ENCODE assay signal across 10 mouse cellular contexts in the genomic region with DNA sequence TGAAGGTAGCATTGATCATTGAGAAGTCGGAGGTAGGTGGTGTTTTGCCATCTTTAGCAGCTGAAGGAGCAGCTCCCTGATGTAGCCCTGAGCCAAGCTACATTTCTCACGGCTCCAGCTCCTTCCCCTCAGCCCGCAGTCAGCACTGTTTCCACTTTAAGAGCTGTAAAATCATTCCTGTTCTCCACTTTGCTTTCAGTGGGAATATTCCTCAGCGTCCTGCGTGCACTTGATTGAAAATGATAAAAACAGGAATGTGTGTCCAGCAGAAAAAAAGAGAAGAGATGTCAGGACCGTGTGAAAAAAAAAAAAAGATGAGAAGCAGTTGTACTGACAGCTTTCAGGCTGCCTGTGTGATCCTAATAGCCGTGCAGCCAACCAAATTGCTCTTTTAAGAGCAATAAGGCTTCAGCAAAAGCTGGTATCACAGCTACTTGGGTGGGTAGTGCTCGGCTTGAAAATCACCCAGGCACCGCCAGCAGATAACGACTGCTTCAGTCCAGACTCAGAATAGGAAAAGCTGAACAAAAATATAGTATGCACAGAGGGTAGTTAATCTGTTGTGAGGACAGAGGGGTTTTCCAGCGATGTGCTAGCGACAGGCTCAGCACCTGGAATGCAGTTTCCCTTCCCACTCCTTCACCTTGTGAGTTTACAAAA.
A peak's percentile ranks its signal among the peaks of the same experiment; 100 is the strongest.
DNase-seq lines count a peak whose midpoint lies in the region; ATAC-seq lines count a peak whose summit lies in the region.
"Had no signal": no experiment of that assay in that cellular context is flagged by ENCODE, and none has a peak within 500 bp of the region (broad histone marks: within the 10 kb centered on the region; RNA-seq: fewer than 3 reads in every experiment).

No protein-coding gene starts in this region.

- no peak for DNase-seq in heart, postnatal 10 days
- peak; percentile 39 for DNase-seq in embryo, embryonic 10.5 days (ENCODE audit: low spot score)
- DNase-seq in forelimb bud, embryonic 11.5 days (ENCODE audit: low read depth, low spot score): peak; percentile 12
- peak; percentile 73 for DNase-seq in midbrain, embryonic 14.5 days
- no peak for DNase-seq in kidney, postnatal 14 days
- DNase-seq in adrenal gland, adult (ENCODE audit: inconsistent age in 2 of 2, low spot score in 1 of 2): no peak

- peak overlapping the region; percentile 41 for H3K4me3 ChIP-seq in heart, embryonic 16.5 days (ENCODE audit: low read length)
- peak overlapping the region; percentile 33 for H3K4me3 ChIP-seq in midbrain, embryonic 14.5 days (replicated peaks; ENCODE audit: low read depth, low read length)
- H3K4me3 ChIP-seq: erythroblast, embryonic 14.5 days had no signal

- H3K4me1 ChIP-seq in heart, embryonic 16.5 days (ENCODE audit: control insufficient read depth, insufficient read depth, low read length): peaks cover 3% of the 10 kb centered on the region; the same call in 1 of the 2 replicates
- peaks cover 16% of the 10 kb centered on the region for H3K4me1 ChIP-seq in midbrain, embryonic 14.5 days (ENCODE audit: control insufficient read depth, insufficient read depth, low read length)

- H3K9ac ChIP-seq in heart, embryonic 16.5 days (ENCODE audit: low read length): no peak overlapping the region
- peak overlapping the region; percentile 42 for H3K9ac ChIP-seq in midbrain, embryonic 14.5 days (replicated peaks; ENCODE audit: low read length)

- H3K9me3 ChIP-seq in heart, embryonic 16.5 days (replicated peaks; ENCODE audit: control insufficient read depth, low read length): no peaks in the 10 kb centered on the region
- H3K9me3 ChIP-seq in midbrain, embryonic 14.5 days (ENCODE audit: control insufficient read depth, low read length): no peaks in the 10 kb centered on the region
- H3K9me3 ChIP-seq: G1E had no signal

- ATAC-seq in heart, embryonic 16.5 days (replicated peaks; ENCODE audit: extremely low read depth, insufficient read depth, low FRiP score): no peak
- peak; percentile 43; the same call in 1 of the 2 replicates for ATAC-seq in midbrain, embryonic 14.5 days (ENCODE audit: low FRiP score, low TSS enrichment)
- ATAC-seq in CD4-positive, CD25-positive, alpha-beta regulatory T cell, adult 4 months: no peak

- no peaks in the 10 kb centered on the region for H3K36me3 ChIP-seq in heart, embryonic 16.5 days (ENCODE audit: control insufficient read depth, insufficient read depth)
- no peaks in the 10 kb centered on the region for H3K36me3 ChIP-seq in midbrain, embryonic 14.5 days (ENCODE audit: control insufficient read depth, insufficient read depth, low read length)
- H3K36me3 ChIP-seq: G1E had no signal

- H3K27me3 ChIP-seq in heart, embryonic 16.5 days (ENCODE audit: control insufficient read depth, insufficient read depth, low read length): no peaks in the 10 kb centered on the region
- 0 out of 2 replicates have a peak, but pooled peaks cover 3% of the 10 kb centered on the region for H3K27me3 ChIP-seq in midbrain, embryonic 14.5 days (ENCODE audit: control insufficient read depth, insufficient read depth, low read length)

- no peak overlapping the region for H3K27ac ChIP-seq in heart, embryonic 16.5 days (ENCODE audit: low read length)
- H3K27ac ChIP-seq in midbrain, embryonic 14.5 days (replicated peaks; ENCODE audit: low read depth, low read length): no peak overlapping the region

- intact Hi-C loops in heart, postnatal 10 days (cut with DNase I): no loop called here

- peak overlapping the region; percentile 57 for H3K4me2 ChIP-seq in heart, embryonic 16.5 days (ENCODE audit: low read depth, low read length)
- peak overlapping the region; percentile 64 for H3K4me2 ChIP-seq in midbrain, embryonic 14.5 days (ENCODE audit: low read length)

- 12% methylated on average over 12 of the region's 12 CpGs for WGBS in heart, embryonic 16.5 days
- 5% methylated on average over 12 of the region's 12 CpGs for WGBS in midbrain, embryonic 14.5 days

Comparison
In these comparisons a context has a peak if more than half of its experiments do, and no peak if none do; other contexts are left out.
1. DNase-seq: peak in embryo, embryonic 10.5 days (single experiment), forelimb bud, embryonic 11.5 days (single experiment) and midbrain, embryonic 14.5 days (single experiment); none in heart, postnatal 10 days (0 of 2), kidney, postnatal 14 days (single experiment) and adrenal gland, adult (0 of 2).